Mouse (Mus musculus): ENCODE measurements at regions not wholly inside any gene's neighbourhood (a gene's known extent, or its start where the extent isn't known, plus 50 kb on each side); places are given as distances from the start of the nearest gene placed in this dataset.

GRCm38 (mm10) chr4:124417176-124417575 lies 193.4 kb downstream of the 3100002H09Rik start:
- TF ChIP-seq CTCF (IDR thresholded peaks at IDR 0.05; ENCODE audit: extremely low read depth, insufficient read depth, insufficient read length, insufficient replicate concordance) = no peak
- no peak for TF ChIP-seq POLR2A (IDR thresholded peaks at IDR 0.05; ENCODE audit: low read depth, low read length)

Measured in spleen, adult 2 months (tissue).